In genomic region chr9:44175556-44175955, GRCm38 (mm10) we compare ENCODE assay signal across 11 mouse cellular contexts. TPM values are rescaled to one million over a fixed set of nuclear protein-coding genes. Genes with fewer than 3 reads are reported as not detected.
DNase-seq lines count a peak whose midpoint lies in the region; ATAC-seq lines count a peak whose summit lies in the region.
"Had no signal": no experiment of that assay in that cellular context is flagged by ENCODE, and none has a peak within 500 bp of the region (broad histone marks: within the 10 kb centered on the region; RNA-seq: fewer than 3 reads in every experiment).

No protein-coding gene starts in this region.

- DNase-seq in lung, postnatal 25 days (ENCODE audit: low spot score): peak; percentile 11
- DNase-seq in lung, postnatal 14 days: no peak
- peak; percentile 88 for DNase-seq in kidney, adult 9 months
- no peak for DNase-seq in frontal cortex, postnatal 10 days (ENCODE audit: low spot score in 2 of 2)
- no peak for DNase-seq in left cerebral cortex, adult 9 months (ENCODE audit: low spot score in 2 of 2)
- no peak for DNase-seq in ovary, postnatal 14 days (ENCODE audit: low spot score)
- DNase-seq: thymus, postnatal 14 days had no signal

- peaks cover 36% of the 10 kb centered on the region for H3K4me1 ChIP-seq in heart, embryonic 12.5 days (replicated peaks)
- peaks cover 12% of the 10 kb centered on the region; the same call in 1 of the 2 replicates for H3K4me1 ChIP-seq in stomach, embryonic 15.5 days
- H3K4me1 ChIP-seq: forebrain, embryonic 13.5 days had no signal

- H3K9ac ChIP-seq in heart, embryonic 12.5 days: no peak overlapping the region
- H3K9ac ChIP-seq in stomach, embryonic 15.5 days: no peak overlapping the region
- H3K9ac ChIP-seq: forebrain, embryonic 13.5 days; hindbrain, embryonic 14.5 days had no signal

- H3K27me3 ChIP-seq in heart, embryonic 12.5 days (replicated peaks): no peaks in the 10 kb centered on the region
- no peaks in the 10 kb centered on the region for H3K27me3 ChIP-seq in stomach, embryonic 15.5 days (replicated peaks)
- H3K27me3 ChIP-seq: forebrain, embryonic 13.5 days had no signal

- no peaks in the 10 kb centered on the region for H3K9me3 ChIP-seq in heart, embryonic 12.5 days (replicated peaks)
- H3K9me3 ChIP-seq in stomach, embryonic 15.5 days: no peaks in the 10 kb centered on the region
- H3K9me3 ChIP-seq: forebrain, embryonic 13.5 days had no signal

- H3K4me2 ChIP-seq in heart, embryonic 12.5 days: peak overlapping the region; percentile 57
- H3K4me2 ChIP-seq in stomach, embryonic 15.5 days: 0 out of 2 replicates have a peak overlapping the region, but pooled peaks have one; percentile 10
- H3K4me2 ChIP-seq: forebrain, embryonic 13.5 days; hindbrain, embryonic 14.5 days had no signal

- WGBS in heart, embryonic 12.5 days: 14% methylated on average over 6 of the region's 6 CpGs
- WGBS in stomach, embryonic 15.5 days: 40% methylated on average over 6 of the region's 6 CpGs

- H3K27ac ChIP-seq in heart, embryonic 12.5 days (ENCODE audit: poor library complexity, severe bottlenecking): peak overlapping the region; percentile 87
- H3K27ac ChIP-seq in stomach, embryonic 15.5 days: peak overlapping the region; percentile 68
- H3K27ac ChIP-seq: forebrain, embryonic 13.5 days; hindbrain, embryonic 14.5 days had no signal

- H3K36me3 ChIP-seq in heart, embryonic 12.5 days: peaks cover 43% of the 10 kb centered on the region
- H3K36me3 ChIP-seq in stomach, embryonic 15.5 days: peaks cover 10% of the 10 kb centered on the region

- no peak for ATAC-seq in heart, embryonic 12.5 days (ENCODE audit: insufficient number of reproducible peaks, low FRiP score)
- ATAC-seq in stomach, embryonic 15.5 days (ENCODE audit: insufficient read depth, low FRiP score, low read depth): no peak; the same call in 1 of the 2 replicates
- ATAC-seq: forebrain, embryonic 13.5 days had no signal

- H3K4me3 ChIP-seq in heart, embryonic 12.5 days: no peak overlapping the region
- H3K4me3 ChIP-seq in stomach, embryonic 15.5 days (replicated peaks): no peak overlapping the region
- H3K4me3 ChIP-seq: forebrain, embryonic 13.5 days had no signal

RNA-seq across cellular contexts. Expression of gene Mcam, which starts 41.3 kb away (rescaled TPM):
- polyA plus RNA-seq in heart, embryonic 12.5 days (2016; fragmentation: Nextera tagmentation; extraction: Ambion mirVana): 129 and 130 TPM in 2 replicates
- 38.3 and 43.0 TPM in 2 replicates for polyA plus RNA-seq in stomach, embryonic 15.5 days (2015; fragmentation: Nextera tagmentation; extraction: Ambion mirVana)

RNA-seq across cellular contexts. Expression of gene Cbl, which starts 58.3 kb away (rescaled TPM):
- 18.3 and 20.0 TPM in 2 replicates for polyA plus RNA-seq in heart, embryonic 12.5 days (2016; fragmentation: Nextera tagmentation; extraction: Ambion mirVana)
- polyA plus RNA-seq in stomach, embryonic 15.5 days (2015; fragmentation: Nextera tagmentation; extraction: Ambion mirVana): 12.4 and 13.6 TPM in 2 replicates

Comparison
In these comparisons a context has a peak if more than half of its experiments do, and no peak if none do; other contexts are left out.
1. DNase-seq: peak in lung, postnatal 25 days (single experiment) and kidney, adult 9 months (single experiment); none in lung, postnatal 14 days (single experiment), frontal cortex, postnatal 10 days (0 of 2), left cerebral cortex, adult 9 months (0 of 2) and ovary, postnatal 14 days (single experiment).